Mouse (Mus musculus) embryonic facial prominence, embryonic 14.5 days (tissue): ENCODE measurements around the gene Smim15. TPM values are rescaled to one million over a fixed set of nuclear protein-coding genes. Genes with fewer than 3 reads are reported as not detected.
A peak's percentile ranks its signal among the peaks of the same experiment; 100 is the strongest.

Experiments
- ATAC-seq: fragments of 200-750 bp; cut with Nextera tagmentation; 2 replicates; pipeline ENCODE4 v1.8.0; 2017; ENCODE audit warnings: low read depth, moderate number of reproducible peaks, moderate TSS enrichment
- DNase-seq: peaks from one replicate; pipeline ENCODE4 v3.0.0-alpha.2; 2015; ENCODE audit warnings: low spot score
- H3K27ac ChIP-seq: fragments of 300-500 bp; sonication (generic); replicated peaks from 2 replicates; pipeline ENCODE4 v1.5.1; 2014; ENCODE audit warnings: low read depth, mild to moderate bottlenecking, low read length, moderate library complexity
- H3K27me3 ChIP-seq: fragments of 300-500 bp; sonication (generic); replicated peaks from 2 replicates; pipeline ENCODE4 v1.6.1; 2014; ENCODE audit warnings: low read length; ENCODE audit not compliant: control insufficient read depth, insufficient read depth
- H3K36me3 ChIP-seq: fragments of 300-500 bp; sonication (generic); 2 replicates; pipeline ENCODE4 v1.6.1; 2014; ENCODE audit warnings: low read length, mixed read lengths; ENCODE audit not compliant: control insufficient read depth, insufficient read depth
- H3K4me1 ChIP-seq: fragments of 300-500 bp; sonication (generic); 2 replicates; pipeline ENCODE4 v1.6.1; 2014; ENCODE audit warnings: antibody characterized with exemption, low read length; ENCODE audit not compliant: control insufficient read depth, insufficient read depth
- H3K4me2 ChIP-seq: fragments of 300-500 bp; sonication (generic); 2 replicates; pipeline ENCODE4 v1.6.1; 2014; ENCODE audit warnings: low read depth, mild to moderate bottlenecking, low read length, moderate library complexity, mixed read lengths
- H3K4me3 ChIP-seq: fragments of 300-500 bp; sonication (generic); 2 replicates; pipeline ENCODE4 v1.5.1; 2014; ENCODE audit warnings: low read depth, mild to moderate bottlenecking, low read length
- H3K9ac ChIP-seq: fragments of 300-500 bp; sonication (generic); 2 replicates; pipeline ENCODE4 v1.6.1; 2014; ENCODE audit warnings: low read depth, mild to moderate bottlenecking, low read length, moderate library complexity, mixed read lengths
- H3K9me3 ChIP-seq: fragments of 300-500 bp; sonication (generic); 2 replicates; pipeline ENCODE4 v1.6.1; 2016; ENCODE audit warnings: low read length; ENCODE audit not compliant: control insufficient read depth
- WGBS: fragments of 180-500 bp; shearing (Covaris S2); extraction: QIAGEN DNeasy Blood & Tissue Kit; methylation state at CpG from one replicate; pipeline ENCODE4 v1.1.7; 2014; 5-methylcytosine and 5-hydroxymethylcytosine counted together
- polyA plus RNA-seq: library from polyadenylated mRNA; unstranded; fragments of >200 nt; fragmentation: Nextera tagmentation; extraction: Ambion mirVana; gene quantifications from 2 replicates; pipeline ENCODE4 v1.2.1, GENCODE M21; 2014

Smim15 gene
- polyA plus RNA-seq, 1 experiment from 2014 or later = 56.5 TPM

GRCm38 (mm10) chr13:108032789-108033188 is 11.5 kb upstream of the Smim15 start:
- no peaks in the 10 kb centered on the region for H3K4me1 ChIP-seq
- no peaks in the 10 kb centered on the region for H3K9me3 ChIP-seq
- no peak overlapping the region for H3K9ac ChIP-seq
- no peak overlapping the region for H3K4me3 ChIP-seq
- WGBS = 81% methylated on average over 4 of the region's 4 CpGs
- H3K27ac ChIP-seq = no peak overlapping the region
- no peak for DNase-seq
- ATAC-seq = no peak
- no peak overlapping the region for H3K4me2 ChIP-seq
- H3K36me3 ChIP-seq = no peaks in the 10 kb centered on the region
- H3K27me3 ChIP-seq = no peaks in the 10 kb centered on the region

DNA sequence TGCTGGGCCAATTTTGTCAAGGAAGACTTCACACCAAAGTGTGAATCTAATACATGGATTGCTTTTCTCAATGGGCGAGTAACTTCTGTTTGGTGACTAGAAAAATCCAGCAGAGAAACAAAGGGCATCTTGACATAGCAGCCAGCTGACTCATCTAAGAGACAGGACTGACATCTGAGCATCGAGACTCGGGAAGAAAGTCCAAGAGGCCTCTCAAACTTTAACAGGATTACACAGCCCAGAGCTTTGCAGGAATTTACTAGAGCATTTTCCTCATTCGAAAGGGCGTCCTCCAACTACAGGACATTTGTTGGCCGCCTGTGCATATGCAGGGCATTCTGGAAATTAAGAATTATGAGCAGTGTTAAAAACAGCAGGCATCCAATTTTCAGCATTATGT is 4.9 kb upstream of the Smim15 start:
- Histone ChIP-seq H3K4me3 (no peak overlapping the region), H3K27me3 (no peaks in the 10 kb centered on the region), H3K27ac (no peak overlapping the region), H3K4me1 (peaks cover 8% of the 10 kb centered on the region), H3K4me2 (no peak overlapping the region), H3K9me3 (no peaks in the 10 kb centered on the region), H3K9ac (no peak overlapping the region), H3K36me3 (no peaks in the 10 kb centered on the region)
- ATAC-seq = no peak
- 65% methylated on average over 6 of the region's 6 CpGs for WGBS
- DNase-seq = no peak

DNA sequence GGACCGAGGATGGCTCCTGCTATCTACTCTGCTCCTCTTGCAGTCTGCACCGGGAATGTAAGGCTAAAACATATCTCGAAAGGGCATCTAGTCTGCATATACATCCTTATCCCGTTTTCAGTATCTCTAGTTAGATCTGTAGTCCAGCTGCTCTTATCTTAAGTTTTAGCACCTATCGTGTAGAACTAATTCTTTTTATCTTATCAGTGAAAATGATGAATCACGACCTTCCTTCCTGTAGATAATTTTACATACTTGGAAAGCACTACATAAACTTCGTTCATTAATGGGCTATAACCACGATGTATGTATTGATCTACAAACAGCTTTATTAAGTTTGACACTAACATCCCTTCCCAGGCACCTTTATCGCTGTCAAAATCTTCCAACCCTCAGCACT is 4.3 kb upstream of the Smim15 start:
- H3K27ac ChIP-seq = no peak overlapping the region
- peaks cover 8% of the 10 kb centered on the region for H3K4me1 ChIP-seq
- DNase-seq = no peak
- no peak overlapping the region for H3K4me2 ChIP-seq
- H3K36me3 ChIP-seq = no peaks in the 10 kb centered on the region
- ATAC-seq = no peak
- no peak overlapping the region for H3K4me3 ChIP-seq
- no peaks in the 10 kb centered on the region for H3K27me3 ChIP-seq
- WGBS = 86% methylated on average over 9 of the region's 9 CpGs
- no peaks in the 10 kb centered on the region for H3K9me3 ChIP-seq
- H3K9ac ChIP-seq = no peak overlapping the region

GRCm38 (mm10) chr13:108040451-108040850 is 3.8 kb upstream of the Smim15 start:
- Histone ChIP-seq H3K36me3 (no peaks in the 10 kb centered on the region), H3K4me1 (peaks cover 13% of the 10 kb centered on the region), H3K9ac (no peak overlapping the region), H3K27me3 (no peaks in the 10 kb centered on the region), H3K27ac (no peak overlapping the region), H3K4me2 (no peak overlapping the region), H3K4me3 (no peak overlapping the region), H3K9me3 (no peaks in the 10 kb centered on the region)
- ATAC-seq (no peak), DNase-seq (no peak)
- WGBS = 72% methylated on average over 3 of the region's 3 CpGs

DNA sequence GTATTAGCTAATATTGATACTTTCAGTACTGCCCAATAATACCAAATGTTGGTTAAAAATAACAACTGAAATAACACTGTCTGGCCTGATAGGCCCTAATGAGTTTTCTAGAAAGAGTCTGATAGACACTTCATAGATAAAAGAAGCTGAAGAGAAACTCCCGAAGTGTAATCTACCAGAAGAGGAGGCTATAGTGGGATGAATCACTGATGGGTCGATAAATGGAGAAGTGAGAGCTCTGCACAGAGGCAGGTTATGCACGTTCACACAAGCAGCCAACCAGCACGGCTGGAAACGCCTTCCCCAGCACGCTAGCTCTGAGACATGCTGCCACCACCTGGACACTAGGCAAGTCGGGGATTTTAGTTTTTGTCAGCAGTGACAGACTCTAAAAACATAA is 2.9 kb upstream of the Smim15 start:
- Histone ChIP-seq H3K4me2 (no peak overlapping the region), H3K4me3 (no peak overlapping the region), H3K9me3 (no peaks in the 10 kb centered on the region), H3K36me3 (no peaks in the 10 kb centered on the region), H3K9ac (no peak overlapping the region), H3K4me1 (peaks cover 17% of the 10 kb centered on the region), H3K27me3 (no peaks in the 10 kb centered on the region), H3K27ac (no peak overlapping the region)
- WGBS = 7% methylated on average over 7 of the region's 7 CpGs
- ATAC-seq = peak; percentile 28; the same call in 1 of the 2 replicates
- peak; percentile 91 for DNase-seq

GRCm38 (mm10) chr13:108043431-108044221 is 620 bp upstream of the Smim15 start:
- no peaks in the 10 kb centered on the region for H3K27me3 ChIP-seq
- peaks cover 17% of the 10 kb centered on the region for H3K4me1 ChIP-seq
- H3K9me3 ChIP-seq = no peaks in the 10 kb centered on the region
- ATAC-seq (peak; percentile 25), DNase-seq (peak; percentile 88)
- peak overlapping the region; percentile 66 for H3K4me3 ChIP-seq
- peak overlapping the region; percentile 67 for H3K4me2 ChIP-seq
- 1% methylated on average over 23 of the region's 23 CpGs for WGBS
- peak overlapping the region; percentile 87 for H3K27ac ChIP-seq
- peak overlapping the region; percentile 82 for H3K9ac ChIP-seq
- H3K36me3 ChIP-seq = peaks cover 10% of the 10 kb centered on the region

- Histone ChIP-seq H3K9me3 (no peaks in the 10 kb centered on the region), H3K4me1 (peaks cover 17% of the 10 kb centered on the region), H3K36me3 (peaks cover 10% of the 10 kb centered on the region), H3K4me3 (no peak overlapping the region), H3K27ac (no peak overlapping the region), H3K27me3 (no peaks in the 10 kb centered on the region), H3K9ac (no peak overlapping the region), H3K4me2 (peak overlapping the region; percentile 67)
- no peak for ATAC-seq
- DNase-seq = no peak
- WGBS = 82% methylated on average over 3 of the region's 3 CpGs
Measured at GRCm38 (mm10) chr13:108045646-108046045, 1.4 kb downstream of the Smim15 start.

DNA sequence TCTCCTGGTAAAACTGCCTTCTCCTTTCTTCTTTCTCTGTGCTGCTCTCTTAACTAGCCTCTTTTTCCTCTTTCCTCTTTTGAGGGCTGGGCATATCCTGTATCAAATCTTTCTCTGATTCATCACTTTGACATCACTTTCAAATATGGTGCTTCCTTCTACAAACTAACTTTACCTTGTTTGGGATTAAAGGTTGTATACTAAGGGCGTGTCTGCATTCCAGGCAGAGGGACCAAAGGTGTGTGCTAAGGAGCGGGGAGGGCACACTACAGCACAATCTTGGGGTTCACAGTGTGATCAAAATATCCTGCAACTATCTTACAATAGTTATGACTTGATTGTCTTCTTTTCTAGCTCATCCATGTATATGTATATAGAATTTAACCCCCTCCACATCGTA is 1.8 kb downstream of the Smim15 start:
- Histone ChIP-seq H3K36me3 (peaks cover 10% of the 10 kb centered on the region), H3K9me3 (no peaks in the 10 kb centered on the region), H3K4me1 (peaks cover 16% of the 10 kb centered on the region), H3K4me3 (no peak overlapping the region), H3K9ac (no peak overlapping the region), H3K27me3 (no peaks in the 10 kb centered on the region), H3K27ac (no peak overlapping the region), H3K4me2 (peak overlapping the region; percentile 67; the same call in 1 of the 2 replicates)
- 91% methylated on average over 3 of the region's 3 CpGs for WGBS
- DNase-seq (no peak), ATAC-seq (no peak)

DNA sequence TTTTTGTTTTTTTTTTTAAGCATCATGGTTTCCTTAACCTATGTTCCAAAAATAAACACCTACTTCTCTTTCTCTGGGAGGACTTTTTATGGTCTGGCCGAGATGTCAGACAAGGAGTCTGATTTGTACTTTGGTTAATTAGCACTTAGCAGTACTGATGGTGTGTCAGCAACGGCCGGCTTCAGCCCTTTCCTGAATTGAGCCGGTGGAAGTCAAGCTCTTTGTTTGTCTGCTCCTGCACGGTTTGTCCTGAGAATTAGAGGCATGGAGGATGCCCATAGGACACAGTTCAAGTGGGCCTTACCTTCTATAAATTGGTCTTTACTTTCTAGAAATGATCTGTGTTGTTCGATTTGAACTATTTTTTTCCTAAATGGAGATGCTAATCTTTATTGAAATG is 2.6 kb downstream of the Smim15 start:
- Histone ChIP-seq H3K4me2 (no peak overlapping the region), H3K9me3 (no peaks in the 10 kb centered on the region), H3K27me3 (no peaks in the 10 kb centered on the region), H3K9ac (no peak overlapping the region), H3K4me1 (peaks cover 12% of the 10 kb centered on the region), H3K36me3 (peaks cover 10% of the 10 kb centered on the region), H3K4me3 (no peak overlapping the region), H3K27ac (no peak overlapping the region)
- 81% methylated on average over 6 of the region's 6 CpGs for WGBS
- DNase-seq = no peak
- no peak for ATAC-seq
